In the genomic region with DNA sequence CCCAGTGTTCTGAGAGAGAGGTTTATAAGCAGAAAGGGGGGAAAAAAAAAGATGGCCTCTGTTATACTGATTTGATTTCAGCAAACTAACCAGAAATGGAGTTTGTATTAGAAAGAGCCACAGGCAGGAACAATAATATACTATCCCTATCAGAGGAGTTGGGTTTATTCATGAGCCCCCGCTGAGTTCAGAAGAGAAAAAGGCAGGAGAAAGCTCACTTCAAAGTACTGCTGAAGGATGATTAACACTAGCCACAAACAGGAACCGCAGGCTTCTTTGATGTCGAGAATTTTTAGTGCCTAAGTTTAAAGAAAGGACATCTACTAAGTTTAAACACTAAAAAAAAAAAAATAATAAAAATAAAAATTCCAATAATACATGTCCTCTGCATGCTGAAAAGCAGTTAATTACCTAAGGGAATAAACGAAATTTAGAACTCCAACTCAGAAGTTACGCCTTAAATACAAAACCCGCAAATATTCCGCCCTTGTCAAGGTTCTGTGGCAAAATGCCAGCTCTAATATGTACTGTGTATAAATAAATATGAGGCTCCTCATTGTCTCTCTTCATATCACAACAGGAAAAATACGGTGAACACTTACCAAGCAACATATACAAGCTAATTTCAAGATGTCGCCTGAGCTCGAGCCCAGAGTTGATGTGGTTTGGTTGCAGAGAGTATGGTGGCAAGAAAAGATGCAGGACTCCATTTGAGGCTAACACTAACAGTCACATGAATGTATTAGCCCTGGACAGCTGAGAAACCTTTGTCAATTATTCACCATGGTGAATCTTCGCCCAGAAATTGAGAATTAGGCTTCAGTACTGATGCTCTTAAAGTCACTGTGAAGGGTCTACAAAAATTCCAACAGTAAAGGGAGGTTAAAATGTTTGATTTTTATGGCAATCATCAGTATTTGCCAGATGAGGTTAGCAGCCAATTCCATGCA, we compare ENCODE assay signal across 20 mouse cellular contexts. TPM values are rescaled to one million over a fixed set of nuclear protein-coding genes. Genes with fewer than 3 reads are reported as not detected.
DNase-seq lines count a peak whose midpoint lies in the region; ATAC-seq lines count a peak whose summit lies in the region.
"Had no signal": no experiment of that assay in that cellular context is flagged by ENCODE, and none has a peak within 500 bp of the region (broad histone marks: within the 10 kb centered on the region; RNA-seq: fewer than 3 reads in every experiment).

No protein-coding gene starts in this region.

- peaks cover 28% of the 10 kb centered on the region for H3K4me1 ChIP-seq in heart, embryonic 13.5 days
- peaks cover 9% of the 10 kb centered on the region for H3K4me1 ChIP-seq in kidney, embryonic 16.5 days (ENCODE audit: insufficient read depth, low read length)
- peaks cover 21% of the 10 kb centered on the region for H3K4me1 ChIP-seq in midbrain, embryonic 15.5 days
- H3K4me1 ChIP-seq: intestine, embryonic 15.5 days; neural tube, embryonic 15.5 days had no signal

- no peak for ATAC-seq in heart, embryonic 13.5 days (ENCODE audit: extremely low read depth, insufficient number of reproducible peaks, low FRiP score, low TSS enrichment)
- ATAC-seq in kidney, embryonic 16.5 days (ENCODE audit: low FRiP score, low TSS enrichment) = no peak
- no peak; the same call in 1 of the 2 replicates for ATAC-seq in midbrain, embryonic 15.5 days (replicated peaks)
- ATAC-seq: CD4-positive, CD25-positive, alpha-beta regulatory T cell, adult 4 months; forebrain, postnatal 0 days; hindbrain, embryonic 16.5 days; intestine, embryonic 15.5 days; lung, postnatal 0 days had no signal

- no peak overlapping the region for H3K4me3 ChIP-seq in heart, embryonic 13.5 days
- no peak overlapping the region for H3K4me3 ChIP-seq in kidney, embryonic 16.5 days (ENCODE audit: low read length)
- H3K4me3 ChIP-seq in midbrain, embryonic 15.5 days = no peak overlapping the region
- H3K4me3 ChIP-seq: embryonic facial prominence, embryonic 10.5 days; heart, embryonic 15.5 days; hindbrain, embryonic 10.5 days; intestine, embryonic 15.5 days; layer of hippocampus, adult 2 months; neural tube, embryonic 15.5 days had no signal

- no peak overlapping the region for H3K4me2 ChIP-seq in heart, embryonic 13.5 days
- H3K4me2 ChIP-seq in kidney, embryonic 16.5 days (replicated peaks; ENCODE audit: low read depth, low read length) = no peak overlapping the region
- no peak overlapping the region for H3K4me2 ChIP-seq in midbrain, embryonic 15.5 days
- H3K4me2 ChIP-seq: heart, embryonic 15.5 days; intestine, embryonic 15.5 days; neural tube, embryonic 15.5 days had no signal

- peak overlapping the region; percentile 10; the same call in 1 of the 2 replicates for H3K27ac ChIP-seq in heart, embryonic 13.5 days (replicated peaks)
- peak overlapping the region; percentile 13; the same call in 1 of the 2 replicates for H3K27ac ChIP-seq in kidney, embryonic 16.5 days (ENCODE audit: low read length)
- H3K27ac ChIP-seq in midbrain, embryonic 15.5 days = peak overlapping the region; percentile 52
- H3K27ac ChIP-seq: embryonic facial prominence, embryonic 10.5 days; heart, embryonic 15.5 days; hindbrain, embryonic 10.5 days; intestine, embryonic 15.5 days; layer of hippocampus, adult 2 months; neural tube, embryonic 15.5 days; stomach, postnatal 0 days had no signal

- WGBS in heart, embryonic 13.5 days = 65% methylated on average over 11 of the region's 11 CpGs
- 50% methylated on average over 11 of the region's 11 CpGs for WGBS in kidney, embryonic 16.5 days
- WGBS in midbrain, embryonic 15.5 days = 46% methylated on average over 11 of the region's 11 CpGs

- intact Hi-C loops in heart, postnatal 36 days (cut with DNase I) = no loop called here

- no peak for DNase-seq in heart, postnatal 36 days
- DNase-seq in kidney, adult 9 months = peak; percentile 71
- DNase-seq in kidney, postnatal 25 days = no peak
- DNase-seq in spleen, postnatal 4 days (ENCODE audit: low spot score in 2 of 2) = no peak
- DNase-seq: cerebellum, adult 9-10 months; forebrain, postnatal 0 days; gastrocnemius, postnatal 25 days had no signal

- no peak overlapping the region for H3K9ac ChIP-seq in heart, embryonic 13.5 days
- H3K9ac ChIP-seq in kidney, embryonic 16.5 days (replicated peaks; ENCODE audit: low read length) = no peak overlapping the region
- no peak overlapping the region for H3K9ac ChIP-seq in midbrain, embryonic 15.5 days
- H3K9ac ChIP-seq: forebrain, postnatal 0 days; heart, embryonic 15.5 days; intestine, embryonic 15.5 days; neural tube, embryonic 15.5 days had no signal

- H3K27me3 ChIP-seq in heart, embryonic 13.5 days (replicated peaks) = no peaks in the 10 kb centered on the region
- no peaks in the 10 kb centered on the region for H3K27me3 ChIP-seq in kidney, embryonic 16.5 days (ENCODE audit: insufficient read depth, low read length)
- no peaks in the 10 kb centered on the region for H3K27me3 ChIP-seq in midbrain, embryonic 15.5 days (replicated peaks)
- H3K27me3 ChIP-seq: heart, embryonic 15.5 days; intestine, embryonic 15.5 days; neural tube, embryonic 15.5 days had no signal

- H3K9me3 ChIP-seq in heart, embryonic 13.5 days = no peaks in the 10 kb centered on the region
- no peaks in the 10 kb centered on the region for H3K9me3 ChIP-seq in kidney, embryonic 16.5 days (ENCODE audit: low read length)
- H3K9me3 ChIP-seq in midbrain, embryonic 15.5 days = no peaks in the 10 kb centered on the region
- H3K9me3 ChIP-seq: embryonic facial prominence, embryonic 10.5 days; heart, embryonic 15.5 days; hindbrain, embryonic 10.5 days; intestine, embryonic 15.5 days; neural tube, embryonic 15.5 days had no signal

- H3K36me3 ChIP-seq in heart, embryonic 13.5 days = no peaks in the 10 kb centered on the region; the same call in 1 of the 2 replicates
- H3K36me3 ChIP-seq in kidney, embryonic 16.5 days (ENCODE audit: insufficient read depth, low read length) = no peaks in the 10 kb centered on the region
- no peaks in the 10 kb centered on the region for H3K36me3 ChIP-seq in midbrain, embryonic 15.5 days (replicated peaks)
- H3K36me3 ChIP-seq: embryonic facial prominence, embryonic 10.5 days; heart, embryonic 15.5 days; hindbrain, embryonic 10.5 days; intestine, embryonic 15.5 days; neural tube, embryonic 15.5 days had no signal

RNA-seq across cellular contexts. Expression of gene Pam, which starts 38.2 kb away (rescaled TPM):
- polyA plus RNA-seq in heart, embryonic 13.5 days (2015; fragmentation: Nextera tagmentation; extraction: Ambion mirVana) = 340 and 404 TPM in 2 replicates
- 100 to 1,000 TPM; 586 to 674 TPM for total RNA-seq in heart, postnatal 36 days (2021)
- polyA plus RNA-seq in kidney, embryonic 16.5 days (2015; fragmentation: Nextera tagmentation; extraction: Ambion mirVana) = 23.7 and 27.1 TPM in 2 replicates
- 35.8 and 40.7 TPM in 2 replicates for polyA plus RNA-seq in midbrain, embryonic 15.5 days (2015; fragmentation: Nextera tagmentation; extraction: Ambion mirVana)
